Mouse (Mus musculus): ENCODE data around the gene Dnmbp. TPM values are rescaled to one million over a fixed set of nuclear protein-coding genes. Genes with fewer than 3 reads are reported as not detected.
A peak's percentile ranks its signal among the peaks of the same experiment; 100 is the strongest.

The Dnmbp gene
- polyA plus RNA-seq, 1 experiment from 2014 or later = 16.6 TPM

DNA sequence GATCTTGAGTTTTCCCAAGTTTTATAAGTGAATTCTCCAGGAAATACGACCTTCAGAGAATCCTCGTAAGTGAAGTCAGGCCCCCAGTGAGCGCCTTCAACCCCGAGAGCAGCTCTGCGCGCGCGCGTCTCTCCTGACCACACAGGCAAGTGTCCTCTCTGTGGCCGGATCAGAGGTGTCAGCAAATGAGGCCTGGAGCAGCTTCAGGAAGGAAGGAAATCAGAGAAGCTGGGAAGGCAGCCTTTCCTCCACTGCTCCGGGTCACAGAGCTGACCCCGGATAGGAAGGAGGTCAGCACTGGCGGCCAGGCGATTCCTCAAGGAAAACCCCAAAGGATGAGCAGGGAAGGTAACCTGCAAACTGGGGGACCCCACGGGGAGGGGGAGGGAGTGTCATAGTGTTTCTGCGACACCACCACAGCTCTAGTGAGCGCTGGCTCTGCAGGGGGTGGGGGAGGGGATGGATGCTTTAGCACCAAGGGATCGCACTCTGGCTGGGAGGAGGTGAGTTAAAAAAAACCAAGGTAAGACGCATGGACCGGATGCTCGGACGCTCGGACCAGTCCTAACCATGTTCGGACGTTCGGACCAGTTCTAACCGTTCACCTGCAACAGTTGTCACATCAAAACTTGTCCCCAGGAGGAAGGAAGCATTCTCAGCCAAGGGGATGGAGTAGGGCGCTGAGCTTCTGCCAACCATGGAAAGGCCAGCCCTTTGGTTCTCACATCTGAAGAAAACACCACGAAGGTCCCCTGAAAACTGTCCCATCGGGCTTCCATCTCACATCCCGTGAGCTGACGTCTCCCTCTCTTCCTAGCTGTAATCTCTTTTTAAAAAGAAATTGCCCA lies 19.3 kb downstream of the Dnmbp start:
- Histone ChIP-seq H3K9me3 (no peaks in the 10 kb centered on the region), H3K27me3 (peaks cover 11% of the 10 kb centered on the region; the same call in 1 of the 2 replicates), H3K36me3 (no peaks in the 10 kb centered on the region), H3K9ac (replicated peaks) (no peak overlapping the region), H3K4me3 (no peak overlapping the region), H3K4me2 (replicated peaks) (peak overlapping the region; percentile 21; the same call in 1 of the 2 replicates), H3K4me1 (peaks cover 5% of the 10 kb centered on the region; the same call in 1 of the 2 replicates), H3K27ac (replicated peaks) (no peak overlapping the region)
- no peak for ATAC-seq (ENCODE audit: low FRiP score, low read depth)
- 18% methylated on average over 32 of the region's 32 CpGs for WGBS

DNA sequence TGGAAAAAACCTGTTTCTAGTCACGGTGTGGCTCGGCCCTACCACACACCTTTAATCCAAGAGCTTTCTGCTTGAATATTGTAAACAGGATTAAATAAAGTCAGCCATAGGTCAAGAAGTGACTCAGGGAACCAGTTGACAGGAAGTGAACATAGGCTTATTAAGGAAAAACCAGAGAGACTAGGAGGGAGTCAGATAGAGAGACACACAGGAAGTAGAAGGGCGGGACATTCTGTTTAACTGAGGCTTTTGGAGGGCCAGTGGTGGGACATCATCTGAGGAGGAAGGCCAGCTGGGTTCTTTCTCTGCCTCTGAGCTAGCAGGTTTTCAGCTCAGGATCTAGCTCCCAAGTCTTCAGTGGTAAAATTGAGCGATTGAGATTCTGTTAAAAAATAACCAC lies 20.1 kb downstream of the Dnmbp start:
- peaks cover 11% of the 10 kb centered on the region; the same call in 1 of the 2 replicates for H3K27me3 ChIP-seq
- no peak overlapping the region for H3K9ac ChIP-seq (replicated peaks)
- no peak overlapping the region for H3K4me2 ChIP-seq (replicated peaks)
- H3K36me3 ChIP-seq = no peaks in the 10 kb centered on the region
- no peak overlapping the region for H3K4me3 ChIP-seq
- H3K9me3 ChIP-seq = no peaks in the 10 kb centered on the region
- peaks cover 5% of the 10 kb centered on the region; the same call in 1 of the 2 replicates for H3K4me1 ChIP-seq
- no peak overlapping the region for H3K27ac ChIP-seq (replicated peaks)
- no peak for ATAC-seq (ENCODE audit: low FRiP score, low read depth)
- 84% methylated on average over 4 of the region's 4 CpGs for WGBS

DNA sequence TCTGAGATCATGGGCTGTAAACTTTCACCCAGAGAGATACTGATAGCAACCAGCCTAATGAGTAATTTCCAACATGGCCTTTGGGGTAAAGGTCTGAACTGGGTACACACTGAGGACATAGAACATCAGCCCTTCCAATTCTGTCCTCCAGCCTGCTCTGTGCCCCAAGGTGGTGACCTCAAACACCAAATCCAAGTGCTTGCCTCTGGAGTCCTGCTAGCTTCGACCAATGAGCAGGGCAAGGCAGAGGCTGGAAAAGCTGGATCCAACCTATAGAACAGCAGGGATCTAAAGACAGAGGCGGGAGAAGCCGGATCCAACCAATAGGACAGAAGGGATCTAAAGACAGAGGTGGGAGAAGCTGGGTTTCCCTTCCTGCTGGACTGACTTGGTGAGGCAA lies 21.2 kb downstream of the Dnmbp start:
- Histone ChIP-seq H3K4me3 (no peak overlapping the region), H3K4me2 (replicated peaks) (no peak overlapping the region), H3K36me3 (no peaks in the 10 kb centered on the region), H3K9me3 (no peaks in the 10 kb centered on the region), H3K27me3 (peaks cover 11% of the 10 kb centered on the region; the same call in 1 of the 2 replicates), H3K27ac (replicated peaks) (no peak overlapping the region), H3K4me1 (peaks cover 5% of the 10 kb centered on the region; the same call in 1 of the 2 replicates), H3K9ac (replicated peaks) (no peak overlapping the region)
- WGBS = 84% methylated on average over 3 of the region's 3 CpGs
- ATAC-seq (ENCODE audit: low FRiP score, low read depth) = no peak

DNA sequence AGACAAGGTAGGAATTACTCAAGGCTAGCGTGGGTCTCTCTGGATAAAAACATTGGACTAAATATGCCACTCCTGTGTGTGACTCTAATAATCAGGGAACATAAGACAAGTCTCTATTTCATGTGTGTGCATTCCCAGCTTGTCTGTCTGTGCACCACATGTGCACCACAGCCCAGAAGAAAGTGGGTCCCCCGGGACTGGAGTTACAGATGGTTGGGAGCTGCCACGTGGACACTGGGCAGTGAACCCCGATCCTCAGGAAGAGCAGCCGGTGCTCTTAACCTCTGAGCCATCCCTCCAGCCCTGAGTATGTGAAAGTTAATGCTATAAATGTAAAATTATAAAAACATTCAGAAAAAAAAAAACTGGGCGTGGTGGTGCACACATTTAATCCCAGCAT lies 22.2 kb downstream of the Dnmbp start:
- H3K9ac ChIP-seq (replicated peaks) = no peak overlapping the region
- no peaks in the 10 kb centered on the region for H3K36me3 ChIP-seq
- no peaks in the 10 kb centered on the region for H3K9me3 ChIP-seq
- 88% methylated on average over 6 of the region's 6 CpGs for WGBS
- peaks cover 11% of the 10 kb centered on the region; the same call in 1 of the 2 replicates for H3K27me3 ChIP-seq
- no peak overlapping the region for H3K27ac ChIP-seq (replicated peaks)
- ATAC-seq (ENCODE audit: low FRiP score, low read depth) = no peak
- H3K4me3 ChIP-seq = no peak overlapping the region
- peaks cover 5% of the 10 kb centered on the region; the same call in 1 of the 2 replicates for H3K4me1 ChIP-seq
- H3K4me2 ChIP-seq (replicated peaks) = no peak overlapping the region

DNA sequence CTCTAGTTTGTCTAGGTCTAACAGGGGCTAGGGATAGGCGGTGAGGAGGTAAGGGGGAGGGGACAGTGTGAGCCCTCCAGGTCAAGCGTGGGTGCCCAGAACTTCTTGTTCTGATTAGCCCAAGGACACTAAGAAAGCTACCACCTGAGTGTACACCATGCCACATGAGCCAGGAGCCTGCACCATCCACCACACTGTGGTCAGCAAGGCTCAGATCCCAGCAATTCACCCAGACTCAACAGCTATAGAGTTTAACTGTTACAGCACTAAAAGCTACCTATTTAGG lies 22.6 kb downstream of the Dnmbp start:
- no peak overlapping the region for H3K27ac ChIP-seq (replicated peaks)
- no peak overlapping the region for H3K9ac ChIP-seq (replicated peaks)
- no peak for ATAC-seq (ENCODE audit: low FRiP score, low read depth)
- peaks cover 11% of the 10 kb centered on the region; the same call in 1 of the 2 replicates for H3K27me3 ChIP-seq
- peaks cover 5% of the 10 kb centered on the region; the same call in 1 of the 2 replicates for H3K4me1 ChIP-seq
- H3K4me2 ChIP-seq (replicated peaks) = no peak overlapping the region
- no peak overlapping the region for H3K4me3 ChIP-seq
- WGBS = 83% methylated on average over 2 of the region's 2 CpGs
- H3K36me3 ChIP-seq = no peaks in the 10 kb centered on the region
- H3K9me3 ChIP-seq = no peaks in the 10 kb centered on the region

DNA sequence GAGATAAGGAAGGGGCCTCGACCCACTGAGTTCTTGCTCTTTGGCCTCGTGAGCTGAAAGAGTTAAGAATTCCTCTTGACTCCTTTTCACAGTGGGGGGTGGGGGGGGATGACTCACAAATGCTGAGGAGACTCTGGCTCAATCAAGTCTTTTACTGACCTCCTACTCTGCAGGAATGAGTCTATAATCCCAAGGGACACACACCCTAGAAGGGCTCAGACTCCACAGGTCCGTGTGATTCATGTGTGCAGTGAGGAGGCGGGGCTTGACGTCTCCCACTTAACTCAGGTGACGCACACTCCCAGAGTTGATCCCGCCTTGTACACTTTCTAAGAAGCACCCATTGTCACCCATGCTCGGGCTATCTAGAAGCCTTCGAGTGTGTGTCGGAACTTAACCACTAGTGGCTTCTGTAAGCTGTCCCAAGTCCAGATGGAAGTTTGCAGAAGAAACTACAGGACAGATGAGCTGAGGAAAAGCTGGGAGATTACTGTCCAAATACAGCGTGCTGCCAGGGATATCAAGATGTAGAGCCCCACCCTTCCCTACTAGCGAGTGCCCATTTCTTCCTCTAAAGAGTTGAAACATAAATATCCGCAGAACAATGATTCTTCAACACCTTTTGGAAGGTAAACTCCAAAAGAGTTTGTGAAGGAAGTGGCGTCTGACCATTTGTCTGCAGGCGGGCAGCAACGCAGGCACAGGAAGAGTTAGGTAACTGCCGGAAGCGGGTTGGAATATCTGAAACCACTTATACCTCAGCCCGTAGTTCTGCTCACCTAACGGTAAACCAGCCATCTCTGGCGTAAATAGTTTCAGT lies 23.2 kb downstream of the Dnmbp start:
- Histone ChIP-seq H3K4me2 (replicated peaks) (no peak overlapping the region), H3K4me3 (no peak overlapping the region), H3K36me3 (no peaks in the 10 kb centered on the region), H3K9ac (replicated peaks) (no peak overlapping the region), H3K4me1 (peaks cover 5% of the 10 kb centered on the region; the same call in 1 of the 2 replicates), H3K9me3 (no peaks in the 10 kb centered on the region), H3K27ac (replicated peaks) (no peak overlapping the region), H3K27me3 (peaks cover 11% of the 10 kb centered on the region; the same call in 1 of the 2 replicates)
- ATAC-seq (ENCODE audit: low FRiP score, low read depth) = no peak
- WGBS = 72% methylated on average over 21 of the region's 21 CpGs

DNA sequence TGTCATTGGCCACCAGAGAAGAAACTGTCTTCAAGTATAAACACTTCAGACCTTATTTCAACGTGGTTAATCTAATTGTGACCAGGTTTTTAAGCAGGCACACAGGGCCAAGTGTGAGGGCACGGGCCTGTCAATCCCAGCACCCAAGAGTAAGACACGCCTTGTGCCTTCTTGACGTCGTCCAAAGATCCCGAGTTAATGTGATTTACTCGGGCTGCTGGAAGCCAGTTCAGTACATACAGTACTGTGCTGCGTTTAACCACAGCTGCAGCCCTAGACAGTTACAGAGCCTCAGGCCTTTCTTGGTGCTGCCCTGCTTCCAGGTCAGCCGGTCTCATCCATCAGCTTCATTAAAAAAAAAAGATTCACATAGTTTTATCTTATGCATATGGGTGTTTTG lies 24.6 kb downstream of the Dnmbp start:
- Histone ChIP-seq H3K36me3 (no peaks in the 10 kb centered on the region), H3K9me3 (no peaks in the 10 kb centered on the region), H3K27ac (replicated peaks) (no peak overlapping the region), H3K9ac (replicated peaks) (no peak overlapping the region), H3K4me1 (peaks cover 2% of the 10 kb centered on the region; the same call in 1 of the 2 replicates), H3K4me2 (replicated peaks) (no peak overlapping the region), H3K4me3 (no peak overlapping the region), H3K27me3 (0 out of 2 replicates have a peak, but pooled peaks cover 2% of the 10 kb centered on the region)
- ATAC-seq (ENCODE audit: low FRiP score, low read depth) = no peak
- WGBS = 72% methylated on average over 9 of the region's 9 CpGs

DNA sequence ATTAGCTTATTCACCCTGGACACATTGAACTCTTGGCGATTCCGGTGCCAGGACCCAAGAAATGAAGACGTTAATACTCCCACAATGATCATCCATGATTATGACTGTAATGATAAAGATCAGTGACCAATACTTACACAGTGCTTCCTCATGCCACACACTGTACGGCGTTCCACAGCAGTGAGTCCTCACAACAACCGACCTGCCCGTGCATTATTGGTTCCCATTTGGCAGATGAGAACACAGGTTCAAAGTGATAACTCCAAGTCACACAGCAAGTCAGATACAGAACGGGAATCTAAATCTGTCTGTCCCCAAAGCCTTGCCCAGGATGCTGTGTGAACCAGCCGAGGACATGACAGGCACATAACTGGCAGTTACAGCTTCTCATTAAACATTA lies 25.0 kb downstream of the Dnmbp start:
- Histone ChIP-seq H3K4me3 (no peak overlapping the region), H3K9me3 (no peaks in the 10 kb centered on the region), H3K4me1 (no peaks in the 10 kb centered on the region), H3K9ac (replicated peaks) (no peak overlapping the region), H3K27me3 (no peaks in the 10 kb centered on the region), H3K36me3 (no peaks in the 10 kb centered on the region), H3K4me2 (replicated peaks) (no peak overlapping the region), H3K27ac (replicated peaks) (no peak overlapping the region)
- no peak for ATAC-seq (ENCODE audit: low FRiP score, low read depth)
- WGBS = 91% methylated on average over 9 of the region's 9 CpGs

DNA sequence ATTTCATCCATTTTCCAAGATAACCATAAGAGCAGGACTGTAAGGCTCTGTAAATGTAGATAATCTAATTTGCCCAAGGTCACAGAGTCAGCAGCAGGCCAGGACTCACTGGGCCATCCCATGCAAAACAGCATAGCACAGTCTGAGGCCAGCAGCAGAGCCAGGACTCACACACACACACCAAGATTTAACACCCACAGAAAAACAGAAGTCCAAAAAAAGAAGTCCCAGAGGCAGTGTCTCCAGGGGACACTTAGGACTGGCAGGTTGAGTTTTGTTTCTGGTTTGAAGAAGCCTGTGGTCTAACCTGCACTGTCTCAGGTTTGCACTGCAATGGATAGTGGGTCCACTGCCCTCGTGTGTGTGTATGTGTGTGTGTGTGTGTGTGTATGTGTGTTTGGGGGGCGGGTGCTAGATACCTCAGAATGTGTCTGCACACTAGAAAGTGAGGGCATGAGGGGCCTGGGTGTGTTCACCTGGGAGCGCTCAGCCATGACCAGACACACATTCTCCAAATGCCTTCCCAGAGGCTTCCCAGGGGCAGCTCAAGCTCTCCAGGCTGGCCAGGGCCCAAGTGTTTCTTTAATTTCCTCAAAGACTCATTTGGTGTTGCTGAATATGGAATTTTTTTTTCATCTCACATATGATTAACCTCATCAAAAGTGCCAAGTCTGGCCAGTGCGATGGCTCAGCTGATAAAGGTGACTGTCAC lies 27.1 kb downstream of the Dnmbp start:
- Histone ChIP-seq H3K4me2 (replicated peaks) (no peak overlapping the region), H3K9me3 (no peaks in the 10 kb centered on the region), H3K27ac (replicated peaks) (no peak overlapping the region), H3K4me3 (no peak overlapping the region), H3K36me3 (no peaks in the 10 kb centered on the region), H3K9ac (replicated peaks) (no peak overlapping the region), H3K27me3 (no peaks in the 10 kb centered on the region), H3K4me1 (no peaks in the 10 kb centered on the region)
- ATAC-seq (ENCODE audit: low FRiP score, low read depth) = no peak
- WGBS = 89% methylated on average over 4 of the region's 4 CpGs

DNA sequence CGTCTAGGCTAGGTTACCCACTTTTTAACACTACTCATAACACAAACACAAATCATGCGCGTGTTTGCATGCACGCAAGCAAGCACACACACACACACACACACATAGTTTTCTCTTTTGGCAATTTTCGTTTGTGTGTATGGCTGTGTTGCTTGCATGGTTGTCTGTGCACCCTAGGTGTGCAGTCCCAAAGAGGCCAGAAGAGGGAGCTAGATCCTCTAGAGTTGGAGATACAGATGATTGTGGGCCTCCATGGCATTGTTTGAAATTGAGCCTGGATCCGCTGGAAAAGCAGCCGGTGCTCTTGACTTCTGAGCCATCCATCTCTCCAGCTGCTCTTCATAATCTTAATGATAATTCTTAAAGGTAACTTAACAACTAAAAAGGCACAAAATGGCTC lies 33.5 kb downstream of the Dnmbp start:
- Histone ChIP-seq H3K9me3 (no peaks in the 10 kb centered on the region), H3K27me3 (no peaks in the 10 kb centered on the region), H3K27ac (replicated peaks) (no peak overlapping the region), H3K9ac (replicated peaks) (no peak overlapping the region), H3K36me3 (0 out of 2 replicates have a peak, but pooled peaks cover 3% of the 10 kb centered on the region), H3K4me2 (replicated peaks) (no peak overlapping the region), H3K4me1 (peaks cover 4% of the 10 kb centered on the region; the same call in 1 of the 2 replicates), H3K4me3 (no peak overlapping the region)
- 94% methylated on average over 7 of the region's 7 CpGs for WGBS
- ATAC-seq (ENCODE audit: low FRiP score, low read depth) = no peak

DNA sequence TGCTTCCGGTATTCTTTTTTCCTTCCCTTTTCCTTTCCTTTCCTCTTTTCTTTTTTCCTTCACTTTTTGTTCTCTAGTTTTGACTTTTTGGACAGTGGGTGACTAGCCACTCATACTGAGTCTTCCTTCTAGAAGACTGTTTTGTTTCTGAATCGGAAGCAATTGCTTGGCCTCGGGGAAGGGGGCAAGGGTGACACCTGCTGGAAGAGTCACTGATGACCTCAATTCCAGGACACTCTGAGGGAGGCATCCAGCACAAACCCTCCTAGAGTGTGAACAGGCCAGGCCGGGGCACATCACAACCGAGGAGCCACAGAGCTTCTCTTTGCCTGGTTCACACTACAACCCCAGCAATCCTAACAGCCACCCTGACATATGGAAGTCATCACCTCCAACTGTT lies 34.0 kb downstream of the Dnmbp start:
- Histone ChIP-seq H3K36me3 (0 out of 2 replicates have a peak, but pooled peaks cover 5% of the 10 kb centered on the region), H3K4me1 (peaks cover 4% of the 10 kb centered on the region; the same call in 1 of the 2 replicates), H3K4me3 (no peak overlapping the region), H3K4me2 (replicated peaks) (no peak overlapping the region), H3K9me3 (no peaks in the 10 kb centered on the region), H3K27ac (replicated peaks) (no peak overlapping the region), H3K9ac (replicated peaks) (no peak overlapping the region), H3K27me3 (no peaks in the 10 kb centered on the region)
- no peak for ATAC-seq (ENCODE audit: low FRiP score, low read depth)
- 46% methylated on average over 5 of the region's 5 CpGs for WGBS

Data from midbrain, embryonic 12.5 days (tissue).